Mouse (Mus musculus): ENCODE measurements around the gene Phgdh. TPM values are rescaled to one million over a fixed set of nuclear protein-coding genes. Genes with fewer than 3 reads are reported as not detected.

Phgdh gene
- polyA plus RNA-seq, 1 experiment from 2014 or later: 213 TPM

DNA sequence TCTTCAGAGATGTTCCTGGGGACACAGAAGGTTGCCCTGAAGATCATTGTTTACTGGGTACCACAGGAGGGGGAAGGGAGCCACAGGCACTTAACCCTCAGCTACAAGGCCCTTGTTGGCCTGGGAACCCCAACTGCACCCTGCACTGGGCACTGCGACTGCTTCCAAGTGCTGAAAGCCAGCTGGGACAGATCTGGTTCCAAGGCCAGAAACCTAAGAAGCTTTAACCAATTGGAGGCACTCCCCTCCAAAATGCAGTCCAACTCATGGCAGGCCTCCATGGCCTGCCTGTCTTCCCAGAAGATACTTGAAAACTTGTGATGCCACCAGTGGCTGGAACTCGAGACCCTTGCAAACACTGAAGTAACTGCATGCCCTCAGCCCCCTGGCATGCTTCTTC is 24.6 kb downstream of the Phgdh start:
- no peaks in the 10 kb centered on the region for H3K27me3 ChIP-seq
- ATAC-seq (ENCODE audit: insufficient number of reproducible peaks, low FRiP score, low TSS enrichment, low read depth): no peak
- WGBS: 76% methylated on average over 2 of the region's 2 CpGs
- H3K9me3 ChIP-seq: no peaks in the 10 kb centered on the region
- H3K9ac ChIP-seq: no peak overlapping the region
- no peak overlapping the region for H3K27ac ChIP-seq
- H3K4me3 ChIP-seq: no peak overlapping the region
- no peak overlapping the region for H3K4me2 ChIP-seq
- H3K4me1 ChIP-seq: peaks cover 12% of the 10 kb centered on the region
- peaks cover 46% of the 10 kb centered on the region for H3K36me3 ChIP-seq

DNA sequence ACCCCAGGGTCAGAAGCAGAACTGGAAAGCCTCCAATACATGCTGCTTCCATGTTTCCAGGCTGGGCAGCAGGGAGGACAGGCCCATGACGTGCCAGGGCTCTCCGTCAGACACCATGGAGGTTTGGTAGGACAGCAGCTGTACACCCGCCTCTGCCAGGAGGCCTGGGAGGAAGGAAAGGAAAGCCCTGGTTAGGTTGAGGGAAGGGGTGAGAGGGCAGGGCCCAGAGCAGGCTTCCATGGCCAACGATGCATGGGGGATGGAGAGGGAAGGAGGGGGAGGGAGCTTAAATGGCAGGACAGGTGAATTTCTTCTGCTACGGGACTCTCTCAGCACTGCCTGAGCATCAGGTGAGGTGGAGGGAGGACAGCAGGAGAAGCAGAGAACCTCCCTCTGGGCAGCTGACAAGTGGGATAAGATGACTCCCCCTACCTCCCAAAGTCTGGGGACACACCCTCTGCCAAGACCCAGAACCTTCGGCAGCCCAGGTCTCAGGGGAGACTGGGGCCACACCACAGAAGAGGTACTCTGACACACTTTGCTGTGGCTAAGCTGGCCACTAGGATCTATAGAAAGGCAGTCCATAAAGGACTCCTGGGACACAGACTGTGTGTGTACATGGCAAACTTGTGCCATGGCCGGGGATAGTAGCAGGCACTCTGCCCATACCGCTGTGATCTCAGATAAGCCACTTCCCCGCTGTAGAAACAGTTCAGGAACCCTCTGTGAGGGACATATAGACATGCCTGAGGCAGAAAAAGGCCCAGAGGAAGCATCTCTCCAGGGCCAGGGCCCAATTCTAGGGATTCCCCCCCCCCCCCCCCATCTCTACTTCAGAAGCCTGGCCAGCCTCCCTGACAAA is 26.3 kb downstream of the Phgdh start:
- Histone ChIP-seq H3K9me3 (no peaks in the 10 kb centered on the region), H3K27me3 (no peaks in the 10 kb centered on the region), H3K9ac (no peak overlapping the region), H3K4me2 (no peak overlapping the region), H3K27ac (no peak overlapping the region), H3K4me1 (peaks cover 10% of the 10 kb centered on the region), H3K4me3 (no peak overlapping the region), H3K36me3 (peaks cover 36% of the 10 kb centered on the region)
- WGBS: 80% methylated on average over 9 of the region's 9 CpGs
- ATAC-seq (ENCODE audit: insufficient number of reproducible peaks, low FRiP score, low TSS enrichment, low read depth): no peak

DNA sequence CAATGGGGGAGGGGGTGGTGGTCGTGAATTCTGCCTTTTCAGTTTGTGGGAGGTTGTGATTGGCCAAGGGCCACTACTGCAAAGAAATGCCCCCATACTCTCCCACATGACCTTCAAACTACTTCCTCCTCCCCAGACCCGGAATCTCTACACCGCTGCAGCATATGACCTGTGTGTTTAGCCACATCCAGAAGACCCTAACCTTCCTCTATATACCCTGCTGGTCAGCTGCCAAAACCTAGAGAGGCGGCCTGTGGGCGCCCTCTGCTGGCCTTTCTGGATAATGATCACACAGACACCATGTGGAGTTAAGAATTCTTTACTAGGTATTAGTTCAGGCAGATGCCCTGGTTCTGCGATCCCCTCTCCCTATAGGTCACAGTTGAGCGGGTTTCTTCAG is 26.9 kb downstream of the Phgdh start:
- Histone ChIP-seq H3K27ac (no peak overlapping the region), H3K9ac (no peak overlapping the region), H3K4me1 (peaks cover 8% of the 10 kb centered on the region), H3K36me3 (peaks cover 29% of the 10 kb centered on the region), H3K27me3 (no peaks in the 10 kb centered on the region), H3K4me2 (no peak overlapping the region), H3K4me3 (no peak overlapping the region), H3K9me3 (no peaks in the 10 kb centered on the region)
- 35% methylated on average over 7 of the region's 7 CpGs for WGBS
- ATAC-seq (ENCODE audit: insufficient number of reproducible peaks, low FRiP score, low TSS enrichment, low read depth): no peak

DNA sequence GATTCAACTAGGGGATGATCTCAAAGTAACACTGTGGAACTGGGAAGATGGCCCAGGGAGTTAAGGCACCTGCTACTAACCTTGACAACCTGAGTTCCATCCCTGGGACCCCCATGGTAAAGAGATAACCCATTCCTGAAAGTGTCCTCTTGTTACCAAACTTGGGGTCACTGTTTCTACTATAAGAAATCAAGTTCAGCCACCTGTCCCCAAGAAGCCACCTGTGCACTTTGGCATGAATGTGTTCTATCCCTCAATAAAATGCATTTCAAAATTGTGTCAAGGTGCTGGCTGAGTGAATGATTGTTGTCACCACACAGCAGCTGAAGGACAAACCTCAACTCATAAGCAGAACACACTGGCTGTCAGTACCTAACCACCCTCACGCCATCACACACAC is 29.3 kb downstream of the Phgdh start:
- 75% methylated on average over 1 of the region's 1 CpGs for WGBS
- ATAC-seq (ENCODE audit: insufficient number of reproducible peaks, low FRiP score, low TSS enrichment, low read depth): no peak

DNA sequence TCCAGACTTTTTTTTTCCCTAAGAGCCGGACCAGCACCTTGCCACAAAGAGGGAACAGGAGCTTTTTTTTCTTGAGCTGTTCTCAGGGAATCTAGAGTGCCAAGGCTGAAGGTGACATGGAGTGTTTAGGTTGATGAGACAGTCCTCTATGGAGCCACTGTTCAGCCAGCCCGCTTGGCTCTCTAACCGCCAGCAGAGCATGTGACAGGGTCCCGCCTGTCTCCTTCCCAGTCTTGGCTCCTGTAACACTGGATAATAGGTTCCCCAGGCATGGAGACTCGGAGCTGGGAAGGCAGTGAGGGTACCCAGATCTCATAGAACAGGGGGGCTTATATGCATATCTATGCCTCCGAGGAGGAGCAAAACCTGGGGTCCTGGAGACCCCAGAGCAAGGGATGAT is 31.2 kb downstream of the Phgdh start:
- 77% methylated on average over 6 of the region's 6 CpGs for WGBS
- Histone ChIP-seq H3K4me2 (no peak overlapping the region), H3K9ac (no peak overlapping the region), H3K4me3 (no peak overlapping the region), H3K9me3 (no peaks in the 10 kb centered on the region), H3K36me3 (peaks cover 4% of the 10 kb centered on the region), H3K27me3 (no peaks in the 10 kb centered on the region), H3K27ac (no peak overlapping the region), H3K4me1 (no peaks in the 10 kb centered on the region)
- ATAC-seq (ENCODE audit: insufficient number of reproducible peaks, low FRiP score, low TSS enrichment, low read depth): no peak

More for the DNA sequence above, 29.3 kb downstream of the Phgdh start:
- H3K27me3 ChIP-seq: no peaks in the 10 kb centered on the region
- H3K9ac ChIP-seq: no peak overlapping the region
- H3K4me2 ChIP-seq: no peak overlapping the region
- H3K9me3 ChIP-seq: no peaks in the 10 kb centered on the region
- H3K4me1 ChIP-seq: no peaks in the 10 kb centered on the region
- peaks cover 18% of the 10 kb centered on the region for H3K36me3 ChIP-seq
- H3K4me3 ChIP-seq: no peak overlapping the region
- H3K27ac ChIP-seq: no peak overlapping the region

DNA sequence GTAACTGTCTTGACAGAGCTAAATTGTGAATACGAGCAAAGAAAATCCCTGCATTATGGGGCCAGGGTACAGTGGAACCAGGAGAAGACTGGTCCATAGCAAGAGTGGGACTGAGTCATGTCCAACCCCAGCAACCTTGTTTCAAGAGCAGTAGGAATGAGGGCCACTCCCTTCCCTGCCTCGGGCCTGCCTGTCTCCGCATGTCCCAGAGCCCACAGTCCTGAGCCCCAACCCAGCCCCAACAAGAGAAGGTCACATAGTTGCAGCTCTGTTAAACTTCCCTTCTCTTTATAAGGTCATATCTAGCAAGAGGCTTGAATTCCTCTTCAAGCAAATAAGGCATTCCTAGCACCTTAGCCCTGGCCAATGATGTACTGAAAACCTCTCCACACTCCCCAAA is 38.0 kb downstream of the Phgdh start:
- Histone ChIP-seq H3K27ac (no peak overlapping the region), H3K36me3 (no peaks in the 10 kb centered on the region), H3K4me2 (no peak overlapping the region), H3K27me3 (no peaks in the 10 kb centered on the region), H3K4me3 (no peak overlapping the region), H3K9me3 (no peaks in the 10 kb centered on the region), H3K9ac (no peak overlapping the region), H3K4me1 (no peaks in the 10 kb centered on the region)
- WGBS: 80% methylated on average over 3 of the region's 3 CpGs
- no peak for ATAC-seq (ENCODE audit: insufficient number of reproducible peaks, low FRiP score, low TSS enrichment, low read depth)

DNA sequence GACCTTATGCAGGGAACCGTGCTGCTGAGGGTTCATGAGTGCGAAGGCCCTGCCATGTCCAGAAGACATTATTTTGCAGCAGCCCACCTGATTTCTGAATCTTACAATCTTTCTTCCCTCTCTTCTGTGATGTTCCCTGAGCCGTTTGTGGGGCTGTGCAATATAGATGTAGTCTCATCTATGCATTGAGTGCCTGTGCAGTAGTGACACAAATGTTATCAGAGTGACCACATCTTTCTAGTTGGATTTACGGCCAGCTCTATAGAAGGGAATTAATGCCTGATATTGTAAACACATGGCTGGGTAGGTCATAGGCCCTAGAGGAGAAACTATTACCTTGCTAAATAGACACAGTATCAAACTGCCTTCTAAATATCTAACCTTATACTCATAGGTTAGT is 39.5 kb downstream of the Phgdh start:
- ATAC-seq (ENCODE audit: insufficient number of reproducible peaks, low FRiP score, low TSS enrichment, low read depth): no peak
- no peak overlapping the region for H3K9ac ChIP-seq
- WGBS: 92% methylated on average over 4 of the region's 4 CpGs

DNA sequence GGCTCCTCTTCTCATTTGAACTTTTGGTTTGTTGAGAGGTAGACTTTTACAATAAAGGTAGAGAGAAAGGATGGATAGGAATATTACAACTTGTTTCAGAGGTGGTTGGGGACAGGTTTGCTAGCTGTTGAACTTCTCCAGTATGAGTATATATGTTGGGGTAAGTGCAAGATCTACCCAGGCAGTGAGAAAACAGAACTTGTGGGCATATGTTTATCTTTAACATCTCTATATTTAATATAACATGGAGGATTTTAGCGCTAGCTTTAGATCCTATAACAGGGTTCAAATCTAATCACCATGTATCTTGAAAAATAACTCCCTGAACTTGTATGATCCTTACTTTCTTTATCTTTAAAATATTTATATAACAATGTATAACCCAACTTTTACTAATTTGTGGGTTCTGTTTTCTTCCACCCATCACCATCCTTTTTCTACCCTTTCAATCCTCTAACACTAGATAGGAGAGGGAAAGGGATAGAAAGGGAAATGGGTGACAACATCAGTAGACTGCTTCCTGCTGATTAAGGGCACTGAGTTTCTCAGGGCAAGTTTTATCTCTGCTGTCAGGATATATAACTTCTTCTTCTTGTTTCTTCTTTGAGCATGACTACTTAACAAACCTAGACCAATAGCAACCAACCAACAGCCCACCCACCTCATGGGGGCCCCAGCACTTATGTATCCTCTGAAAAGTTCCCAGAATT is 40.2 kb downstream of the Phgdh start:
- ATAC-seq (ENCODE audit: insufficient number of reproducible peaks, low FRiP score, low TSS enrichment, low read depth): no peak
- Histone ChIP-seq H3K4me3 (no peak overlapping the region), H3K9me3 (no peaks in the 10 kb centered on the region), H3K27me3 (no peaks in the 10 kb centered on the region), H3K9ac (no peak overlapping the region), H3K4me2 (no peak overlapping the region), H3K4me1 (no peaks in the 10 kb centered on the region), H3K27ac (no peak overlapping the region), H3K36me3 (no peaks in the 10 kb centered on the region)
- WGBS: 94% methylated on average over 1 of the region's 1 CpGs

More for the DNA sequence above, 39.5 kb downstream of the Phgdh start:
- Histone ChIP-seq H3K4me1 (no peaks in the 10 kb centered on the region), H3K36me3 (no peaks in the 10 kb centered on the region), H3K4me2 (no peak overlapping the region), H3K9me3 (no peaks in the 10 kb centered on the region), H3K4me3 (no peak overlapping the region), H3K27ac (no peak overlapping the region), H3K27me3 (no peaks in the 10 kb centered on the region)

DNA sequence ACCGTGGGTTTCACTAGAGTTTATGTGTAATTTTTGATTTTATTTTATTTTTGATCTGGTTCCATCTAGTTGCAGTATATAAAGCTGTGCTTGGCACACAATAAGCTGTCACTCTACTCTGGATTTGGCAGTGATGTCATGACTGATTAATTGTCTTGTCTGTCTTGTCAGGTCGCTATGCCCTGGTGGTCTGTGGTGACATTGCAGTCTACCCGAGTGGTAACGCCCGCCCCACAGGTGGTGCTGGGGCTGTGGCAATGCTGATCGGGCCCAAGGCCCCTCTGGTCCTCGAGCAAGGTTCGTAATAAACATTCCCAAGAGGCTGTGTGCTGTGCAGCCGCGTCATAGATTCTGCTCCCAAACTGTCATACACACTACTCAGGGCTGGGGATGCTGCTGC is 43.8 kb downstream of the Phgdh start:
- Histone ChIP-seq H3K36me3 (no peaks in the 10 kb centered on the region), H3K4me3 (no peak overlapping the region), H3K9me3 (no peaks in the 10 kb centered on the region), H3K27ac (no peak overlapping the region), H3K27me3 (no peaks in the 10 kb centered on the region), H3K4me1 (no peaks in the 10 kb centered on the region), H3K9ac (no peak overlapping the region), H3K4me2 (no peak overlapping the region)
- WGBS: 60% methylated on average over 10 of the region's 10 CpGs
- no peak for ATAC-seq (ENCODE audit: insufficient number of reproducible peaks, low FRiP score, low TSS enrichment, low read depth)

DNA sequence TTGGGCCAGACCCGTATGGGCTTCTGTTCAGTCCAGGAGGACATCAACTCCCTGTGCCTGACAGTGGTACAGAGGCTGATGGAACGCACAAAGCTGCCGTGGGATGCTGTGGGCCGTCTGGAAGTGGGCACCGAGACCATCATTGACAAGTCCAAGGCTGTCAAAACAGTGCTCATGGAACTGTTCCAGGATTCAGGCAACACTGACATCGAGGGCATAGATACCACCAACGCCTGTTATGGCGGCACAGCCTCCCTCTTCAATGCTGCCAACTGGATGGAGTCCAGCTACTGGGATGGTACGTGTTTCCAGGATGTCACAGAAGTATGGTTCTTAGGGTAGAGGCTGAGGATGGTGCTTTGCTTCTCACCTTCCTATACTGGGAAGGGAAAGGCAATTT is 48.7 kb downstream of the Phgdh start:
- Histone ChIP-seq H3K27ac (no peak overlapping the region), H3K9me3 (no peaks in the 10 kb centered on the region), H3K4me1 (no peaks in the 10 kb centered on the region), H3K4me2 (no peak overlapping the region), H3K9ac (no peak overlapping the region), H3K36me3 (no peaks in the 10 kb centered on the region), H3K27me3 (no peaks in the 10 kb centered on the region), H3K4me3 (no peak overlapping the region)
- WGBS: 91% methylated on average over 9 of the region's 9 CpGs
- no peak for ATAC-seq (ENCODE audit: insufficient number of reproducible peaks, low FRiP score, low TSS enrichment, low read depth)

DNA sequence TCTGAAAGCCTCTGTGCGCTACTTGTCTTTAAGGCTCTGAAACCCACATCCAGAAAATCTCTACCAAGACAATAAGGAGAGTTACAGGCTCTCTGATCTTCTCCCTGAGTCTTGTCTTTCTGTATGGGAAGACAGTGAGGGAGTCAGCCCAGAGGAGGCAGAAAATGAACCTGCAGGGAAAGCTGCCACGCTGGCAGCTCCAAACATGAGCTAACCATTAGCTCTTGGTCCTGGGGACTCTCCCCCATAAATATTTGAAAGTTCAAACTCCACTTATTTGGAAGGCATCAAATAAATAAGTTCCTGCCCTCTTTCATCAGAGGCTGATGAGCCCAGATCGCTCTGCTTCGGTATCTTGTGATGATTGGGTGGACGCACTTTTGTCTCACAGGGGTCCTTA is 56.6 kb downstream of the Phgdh start:
- WGBS: 88% methylated on average over 5 of the region's 5 CpGs
- Histone ChIP-seq H3K27me3 (no peaks in the 10 kb centered on the region), H3K9me3 (no peaks in the 10 kb centered on the region), H3K36me3 (no peaks in the 10 kb centered on the region), H3K9ac (no peak overlapping the region), H3K4me2 (no peak overlapping the region), H3K27ac (no peak overlapping the region), H3K4me1 (peaks cover 16% of the 10 kb centered on the region), H3K4me3 (no peak overlapping the region)
- ATAC-seq (ENCODE audit: insufficient number of reproducible peaks, low FRiP score, low TSS enrichment, low read depth): no peak

DNA sequence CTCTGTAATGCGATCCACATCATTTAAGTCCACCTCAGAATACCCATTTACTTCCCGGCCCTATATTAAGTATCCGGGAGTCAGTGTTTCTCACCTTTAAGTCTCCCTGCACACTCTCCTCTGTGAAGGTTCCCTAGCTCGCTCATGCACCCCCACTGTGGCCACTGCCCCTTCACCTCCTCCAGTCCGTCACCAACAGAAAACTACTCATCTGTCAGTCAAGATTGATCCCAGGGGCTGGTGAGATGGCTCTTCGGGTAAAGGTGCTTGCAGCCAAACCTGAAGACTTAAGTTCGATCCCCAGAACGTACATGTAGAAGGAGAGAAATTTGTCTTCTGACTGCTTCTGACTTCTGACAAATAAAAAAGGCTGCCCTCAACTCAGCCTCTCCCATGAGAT is 57.4 kb downstream of the Phgdh start:
- WGBS: 94% methylated on average over 8 of the region's 8 CpGs
- Histone ChIP-seq H3K27ac (no peak overlapping the region), H3K4me1 (peaks cover 16% of the 10 kb centered on the region), H3K4me3 (no peak overlapping the region), H3K27me3 (no peaks in the 10 kb centered on the region), H3K9ac (no peak overlapping the region), H3K36me3 (no peaks in the 10 kb centered on the region), H3K4me2 (no peak overlapping the region), H3K9me3 (no peaks in the 10 kb centered on the region)
- no peak for ATAC-seq (ENCODE audit: insufficient number of reproducible peaks, low FRiP score, low TSS enrichment, low read depth)

Measured in limb, embryonic 15.5 days (tissue).